Mouse (Mus musculus) liver, embryonic 12.5 days (tissue): ENCODE data around the gene Prf1. TPM values are rescaled to one million over a fixed set of nuclear protein-coding genes. Genes with fewer than 3 reads are reported as not detected.

Source experiments
- ATAC-seq: fragments of 200-750 bp; cut with Nextera tagmentation; 2 replicates; pipeline ENCODE4 v1.8.0; 2017; ENCODE audit warnings: moderate number of reproducible peaks, mild to moderate bottlenecking, moderate library complexity
- H3K27ac ChIP-seq: fragments of 300-500 bp; sonication (generic); 2 replicates; pipeline ENCODE4 v1.5.1; 2016; ENCODE audit warnings: mild to moderate bottlenecking
- H3K27me3 ChIP-seq: fragments of 300-500 bp; sonication (generic); replicated peaks from 2 replicates; pipeline ENCODE4 v1.6.1; 2016; ENCODE audit warnings: mild to moderate bottlenecking, moderate library complexity
- H3K36me3 ChIP-seq: fragments of 300-500 bp; sonication (generic); 2 replicates; pipeline ENCODE4 v1.6.1; 2016; ENCODE audit warnings: mild to moderate bottlenecking, moderate library complexity
- H3K4me1 ChIP-seq: fragments of 300-500 bp; sonication (generic); 2 replicates; pipeline ENCODE4 v1.6.1; 2016
- H3K4me2 ChIP-seq: fragments of 300-500 bp; sonication (generic); 2 replicates; pipeline ENCODE4 v1.6.1; 2016; ENCODE audit warnings: mild to moderate bottlenecking, moderate library complexity
- H3K4me3 ChIP-seq: fragments of 300-500 bp; sonication (generic); 2 replicates; pipeline ENCODE4 v1.5.1; 2016; ENCODE audit warnings: mild to moderate bottlenecking, moderate library complexity
- H3K9ac ChIP-seq: fragments of 300-500 bp; sonication (generic); 2 replicates; pipeline ENCODE4 v1.6.1; 2016; ENCODE audit warnings: mild to moderate bottlenecking, moderate library complexity
- H3K9me3 ChIP-seq: fragments of 300-500 bp; sonication (generic); replicated peaks from 2 replicates; pipeline ENCODE4 v1.6.1; 2016; ENCODE audit warnings: mild to moderate bottlenecking, moderate library complexity
- WGBS: fragments of 180-500 bp; shearing (Covaris S2); methylation state at CpG from one replicate; pipeline ENCODE4 v1.1.7; 2016; ENCODE audit not compliant: insufficient replicate concordance; 5-methylcytosine and 5-hydroxymethylcytosine counted together
- polyA plus RNA-seq: library from polyadenylated mRNA; unstranded; fragments of >200 nt; fragmentation: Nextera tagmentation; extraction: Ambion mirVana; gene quantifications from 2 replicates; pipeline ENCODE4 v1.2.1, GENCODE M21; 2016

Gene Prf1
- polyA plus RNA-seq, result not detected in 2 replicates

DNA sequence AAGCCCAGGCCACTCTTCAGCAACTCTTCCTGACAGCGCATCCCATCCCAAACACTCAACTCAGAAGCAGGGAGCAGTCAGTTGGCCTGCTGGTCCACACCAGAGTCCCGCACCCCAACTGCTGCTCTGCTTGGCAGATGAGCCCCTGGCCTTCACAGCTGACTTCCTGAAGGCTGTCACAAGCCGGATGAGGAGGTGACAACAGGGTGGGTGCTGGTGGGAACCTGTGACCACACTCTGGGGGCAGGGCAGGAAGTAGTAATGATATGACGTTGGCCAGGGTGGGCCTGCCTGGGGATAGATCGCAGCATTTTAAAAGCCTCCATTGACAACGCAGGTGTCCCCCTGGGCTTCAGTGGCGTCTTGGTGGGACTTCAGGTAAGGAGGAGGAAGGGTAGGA lies at the start of gene Prf1:
Prf1 (plus strand) TSS at position 357 of the 400 bp plus-strand sequence.
- Histone ChIP-seq H3K27me3 (no peaks in the 10 kb centered on the region), H3K27ac (no peak within 1 kb of the TSS), H3K36me3 (no peaks in the 10 kb centered on the region), H3K4me1 (no peaks in the 10 kb centered on the region), H3K4me3 (no peak within 1 kb of the TSS), H3K9ac (no peak within 1 kb of the TSS), H3K9me3 (no peaks in the 10 kb centered on the region), H3K4me2 (no peak within 1 kb of the TSS)
- ATAC-seq, result no peak
- WGBS, result 30% methylated on average over 7 of the region's 7 CpGs

DNA sequence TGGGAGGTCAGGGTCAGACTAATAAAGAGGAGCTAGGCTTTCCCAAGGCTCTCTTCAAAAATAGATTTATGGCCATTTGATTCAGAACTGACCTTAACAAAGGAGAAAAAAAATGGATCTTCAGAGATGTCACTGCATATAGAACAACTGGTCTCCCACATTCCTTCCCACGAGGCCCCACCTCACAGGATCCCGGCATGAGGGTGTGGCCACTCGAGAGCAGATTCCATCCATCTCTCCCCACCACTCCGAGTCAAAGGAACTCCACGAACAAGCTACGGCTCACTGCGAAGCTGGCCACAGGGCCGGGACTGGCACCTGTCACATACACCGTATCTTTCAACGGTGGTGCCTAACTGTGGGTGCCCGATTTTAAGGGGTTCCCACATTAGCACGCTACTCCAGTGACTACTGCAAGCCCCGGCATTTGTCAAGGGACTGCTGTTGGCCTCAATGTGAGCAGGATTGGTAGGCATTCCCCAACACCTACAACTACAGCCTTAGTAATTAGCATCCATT lies 49.0 kb upstream of the Prf1 start:
- 70% methylated on average over 13 of the region's 13 CpGs for WGBS

DNA sequence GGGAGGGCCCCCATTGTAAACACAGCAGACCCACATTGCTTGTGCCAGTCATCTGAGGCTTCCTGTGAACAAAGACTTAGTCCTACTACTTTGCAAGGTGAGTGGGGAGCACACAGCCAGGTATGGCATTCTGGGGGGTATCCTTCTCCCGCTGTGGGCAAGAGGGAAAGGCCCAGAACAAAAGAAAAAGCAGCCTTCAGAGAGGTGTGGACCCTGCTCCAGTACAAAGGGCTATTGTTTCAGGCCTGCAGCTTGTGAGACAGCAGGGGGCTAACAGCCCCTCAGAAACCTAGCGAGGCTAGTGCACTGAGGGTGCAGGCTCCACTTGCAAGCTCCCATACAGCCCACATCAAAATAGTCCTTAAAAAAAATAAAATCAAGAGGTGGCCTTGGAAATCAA lies 47.7 kb upstream of the Prf1 start:
- Histone ChIP-seq H3K27ac (no peak overlapping the region), H3K36me3 (no peaks in the 10 kb centered on the region), H3K4me3 (no peak overlapping the region), H3K4me2 (no peak overlapping the region), H3K9ac (no peak overlapping the region), H3K4me1 (no peaks in the 10 kb centered on the region), H3K9me3 (no peaks in the 10 kb centered on the region), H3K27me3 (no peaks in the 10 kb centered on the region)
- WGBS, result 56% methylated on average over 2 of the region's 2 CpGs
- ATAC-seq, result no peak

More for the DNA sequence above, 49.0 kb upstream of the Prf1 start:
- Histone ChIP-seq H3K27me3 (no peaks in the 10 kb centered on the region), H3K4me2 (no peak overlapping the region), H3K27ac (no peak overlapping the region), H3K4me3 (no peak overlapping the region), H3K4me1 (no peaks in the 10 kb centered on the region), H3K9ac (no peak overlapping the region), H3K36me3 (no peaks in the 10 kb centered on the region), H3K9me3 (no peaks in the 10 kb centered on the region)
- ATAC-seq, result no peak

DNA sequence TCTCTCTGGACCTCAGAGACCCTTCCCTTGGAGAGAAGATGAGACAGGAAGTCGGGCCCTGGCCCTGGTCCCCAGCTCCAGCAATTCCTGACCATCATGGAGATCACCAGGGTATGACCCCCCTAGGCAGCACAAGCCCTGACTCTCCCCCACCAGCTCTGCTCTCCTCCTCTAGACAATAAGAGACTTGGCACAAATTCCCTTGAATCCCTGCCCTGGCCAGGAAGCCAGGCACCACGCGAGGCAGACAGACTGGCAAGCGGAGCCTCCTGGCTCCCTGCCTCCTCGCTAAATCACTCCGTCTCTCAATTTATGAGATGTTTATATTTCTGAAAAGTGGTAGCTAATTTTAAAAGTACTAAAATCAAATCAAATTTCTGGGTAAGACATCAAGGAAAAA lies 42.9 kb upstream of the Prf1 start:
- no peak overlapping the region for H3K4me2 ChIP-seq
- no peaks in the 10 kb centered on the region for H3K27me3 ChIP-seq
- no peak overlapping the region for H3K9ac ChIP-seq
- no peak overlapping the region for H3K27ac ChIP-seq
- no peak for ATAC-seq
- H3K36me3 ChIP-seq, result no peaks in the 10 kb centered on the region
- no peaks in the 10 kb centered on the region for H3K4me1 ChIP-seq
- no peaks in the 10 kb centered on the region for H3K9me3 ChIP-seq
- WGBS, result 72% methylated on average over 6 of the region's 6 CpGs
- no peak overlapping the region for H3K4me3 ChIP-seq

DNA sequence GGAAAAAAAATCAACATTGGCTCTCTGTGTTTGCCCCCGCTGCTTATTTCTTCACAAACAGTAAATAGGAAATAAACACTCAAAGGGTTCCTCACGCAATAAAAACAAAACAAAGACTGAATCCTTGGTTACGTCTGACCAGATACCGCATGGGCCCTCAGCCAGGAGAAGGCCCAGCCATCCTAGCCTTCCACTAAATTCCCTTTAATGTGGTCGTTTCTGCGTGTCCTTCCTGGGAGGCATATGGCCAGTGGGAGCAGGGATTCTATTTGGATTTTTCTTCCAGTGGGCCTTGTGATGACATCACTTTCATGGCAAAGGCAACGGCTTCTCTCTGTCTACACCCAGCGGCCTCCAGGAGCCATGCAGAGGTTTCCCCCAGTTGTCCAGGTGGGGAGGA lies 42.4 kb upstream of the Prf1 start:
- no peaks in the 10 kb centered on the region for H3K36me3 ChIP-seq
- no peak overlapping the region for H3K4me3 ChIP-seq
- no peak overlapping the region for H3K27ac ChIP-seq
- H3K9me3 ChIP-seq, result no peaks in the 10 kb centered on the region
- no peak for ATAC-seq
- H3K4me2 ChIP-seq, result no peak overlapping the region
- H3K9ac ChIP-seq, result no peak overlapping the region
- WGBS, result 70% methylated on average over 8 of the region's 8 CpGs
- no peaks in the 10 kb centered on the region for H3K27me3 ChIP-seq
- no peaks in the 10 kb centered on the region for H3K4me1 ChIP-seq

DNA sequence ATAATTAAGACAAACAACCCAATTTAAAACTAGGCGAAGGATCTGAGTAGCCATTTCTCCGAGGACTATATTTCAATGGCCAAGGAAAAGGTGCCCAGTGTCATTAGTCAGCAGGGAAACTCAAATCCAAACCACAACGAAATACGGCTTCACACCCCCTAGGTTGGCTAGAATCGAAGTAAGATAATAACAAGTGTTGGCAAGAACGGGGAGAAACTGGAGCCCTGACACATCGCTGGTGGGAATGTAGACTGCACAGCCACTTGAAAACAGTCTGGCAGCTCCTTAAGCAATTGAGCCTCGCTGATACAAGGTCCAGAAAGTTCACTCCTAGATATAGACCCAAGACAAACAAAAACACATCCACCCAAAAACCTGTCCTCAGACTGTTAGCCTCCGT lies 41.0 kb upstream of the Prf1 start:
- Histone ChIP-seq H3K9me3 (no peaks in the 10 kb centered on the region), H3K27ac (no peak overlapping the region), H3K9ac (no peak overlapping the region), H3K4me2 (no peak overlapping the region), H3K27me3 (peaks cover 4% of the 10 kb centered on the region; the same call in 1 of the 2 replicates), H3K4me3 (no peak overlapping the region), H3K36me3 (no peaks in the 10 kb centered on the region), H3K4me1 (no peaks in the 10 kb centered on the region)
- ATAC-seq, result no peak
- 80% methylated on average over 9 of the region's 9 CpGs for WGBS

DNA sequence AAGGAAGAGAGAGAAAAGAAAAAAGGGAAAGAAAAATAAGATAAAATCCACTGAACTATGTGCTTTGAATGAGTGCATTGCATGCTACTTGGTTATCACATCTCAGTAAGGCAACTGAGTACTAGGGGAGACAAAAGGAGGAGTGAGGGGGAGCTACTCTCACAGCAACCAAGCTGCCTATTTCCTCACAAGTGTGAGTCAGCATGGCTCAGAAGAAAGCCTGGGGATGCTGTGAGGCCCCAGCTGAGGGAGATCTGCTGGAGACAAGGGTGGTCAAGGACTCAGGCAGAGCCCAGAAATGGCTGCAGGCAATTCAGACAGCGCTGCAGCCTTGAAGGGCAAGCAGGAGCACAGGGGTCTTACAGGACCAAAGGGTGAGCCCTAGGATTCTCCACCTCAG lies 39.5 kb upstream of the Prf1 start:
- no peaks in the 10 kb centered on the region for H3K9me3 ChIP-seq
- H3K4me3 ChIP-seq, result no peak overlapping the region
- no peaks in the 10 kb centered on the region for H3K4me1 ChIP-seq
- no peaks in the 10 kb centered on the region for H3K36me3 ChIP-seq
- no peak for ATAC-seq
- 53% methylated on average over 1 of the region's 1 CpGs for WGBS
- peaks cover 8% of the 10 kb centered on the region; the same call in 1 of the 2 replicates for H3K27me3 ChIP-seq
- no peak overlapping the region for H3K9ac ChIP-seq
- H3K4me2 ChIP-seq, result no peak overlapping the region
- no peak overlapping the region for H3K27ac ChIP-seq

DNA sequence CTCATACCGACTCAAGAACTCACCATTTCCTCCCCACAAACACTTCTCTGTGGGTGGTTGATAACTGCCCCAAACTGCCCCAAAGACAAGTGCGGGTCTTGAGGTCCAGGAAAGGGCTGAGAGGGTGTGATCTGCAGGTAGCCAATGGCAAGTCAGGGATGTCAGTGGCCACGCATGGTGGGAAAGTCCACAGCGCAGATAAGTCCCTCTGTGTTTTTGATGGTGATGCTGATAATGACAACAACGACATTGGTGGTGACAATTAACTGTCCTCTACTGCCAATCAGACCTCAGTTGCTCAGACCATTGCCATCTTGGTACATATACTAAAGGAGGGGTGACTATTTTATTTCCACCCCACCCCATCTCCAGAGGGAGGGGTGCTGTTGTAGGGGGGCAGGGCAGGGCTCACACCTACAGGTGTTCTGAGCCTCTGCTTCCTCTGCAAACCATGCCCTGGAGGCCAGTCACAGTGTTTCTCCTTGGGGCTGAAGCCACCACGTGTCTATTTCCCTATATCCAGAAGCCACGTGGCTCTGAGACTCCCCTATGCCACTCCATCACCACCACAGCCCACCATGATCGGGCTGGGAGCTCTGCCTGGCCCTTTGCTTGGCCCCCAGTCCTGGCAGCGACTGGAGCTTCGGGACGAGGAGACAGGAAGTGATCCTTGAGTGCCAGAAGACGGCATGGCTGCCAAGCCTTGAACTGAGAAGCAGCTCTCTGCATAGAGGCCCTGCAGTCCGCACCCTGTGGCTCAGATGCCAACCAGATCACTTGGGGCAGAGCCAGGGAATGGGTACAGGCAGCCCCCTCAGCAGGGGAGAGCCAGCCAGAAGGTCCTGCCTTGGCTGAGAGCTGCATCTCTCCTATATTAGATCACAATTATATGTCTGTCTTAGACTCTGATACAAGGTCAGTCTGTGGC lies 36.1 kb upstream of the Prf1 start:
- WGBS, result 29% methylated on average over 13 of the region's 13 CpGs

DNA sequence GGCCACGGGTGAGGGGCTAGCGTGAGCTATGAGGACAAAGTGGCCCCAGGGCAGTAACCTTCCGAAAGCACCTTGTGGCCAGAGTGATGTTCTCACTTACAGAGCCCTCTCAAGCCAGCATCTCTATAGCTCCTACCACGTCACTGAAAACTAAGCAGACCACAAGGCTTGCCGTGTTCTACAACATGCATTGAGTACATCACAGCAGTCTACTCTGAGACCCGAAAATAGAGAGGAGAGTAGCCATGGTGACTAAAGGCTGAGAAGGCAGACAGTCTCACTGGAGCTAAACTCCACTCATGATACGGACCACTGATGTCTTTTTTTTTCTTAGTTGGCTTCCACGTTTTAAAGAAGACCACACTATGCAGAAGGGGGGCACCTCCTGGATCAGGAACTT lies 34.0 kb upstream of the Prf1 start:
- Histone ChIP-seq H3K27me3 (peaks cover 12% of the 10 kb centered on the region; the same call in 1 of the 2 replicates), H3K36me3 (no peaks in the 10 kb centered on the region), H3K27ac (no peak overlapping the region), H3K4me3 (no peak overlapping the region), H3K4me1 (no peaks in the 10 kb centered on the region), H3K9me3 (no peaks in the 10 kb centered on the region), H3K4me2 (no peak overlapping the region), H3K9ac (no peak overlapping the region)
- WGBS, result 63% methylated on average over 8 of the region's 8 CpGs
- no peak for ATAC-seq

More for the DNA sequence above, 36.1 kb upstream of the Prf1 start:
- Histone ChIP-seq H3K9me3 (no peaks in the 10 kb centered on the region), H3K4me2 (no peak overlapping the region), H3K4me3 (no peak overlapping the region), H3K27ac (no peak overlapping the region), H3K36me3 (no peaks in the 10 kb centered on the region), H3K27me3 (peaks cover 12% of the 10 kb centered on the region; the same call in 1 of the 2 replicates), H3K9ac (no peak overlapping the region), H3K4me1 (no peaks in the 10 kb centered on the region)
- no peak for ATAC-seq

DNA sequence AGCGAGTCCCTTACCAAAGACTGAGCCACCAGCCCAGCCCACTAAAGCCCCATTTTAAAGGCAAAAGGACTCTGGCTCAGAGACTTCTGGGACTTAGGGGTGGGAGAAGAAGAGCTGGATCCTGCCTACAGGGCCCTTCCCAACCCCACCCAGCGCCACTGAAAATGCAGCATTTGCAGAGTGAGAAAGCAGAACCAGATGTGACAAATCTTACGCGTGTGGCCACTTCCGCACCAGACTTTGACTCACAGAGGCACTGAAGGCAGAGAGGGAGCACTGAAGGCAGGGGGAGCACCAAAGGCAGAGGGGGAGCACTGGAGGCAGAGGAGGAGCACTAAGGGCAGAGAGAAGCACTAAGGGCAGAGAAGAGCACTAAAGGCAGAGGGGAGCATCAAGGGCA lies 30.3 kb upstream of the Prf1 start:
- H3K9ac ChIP-seq, result no peak overlapping the region
- no peak overlapping the region for H3K4me3 ChIP-seq
- H3K9me3 ChIP-seq, result no peaks in the 10 kb centered on the region
- peaks cover 23% of the 10 kb centered on the region for H3K27me3 ChIP-seq
- no peak for ATAC-seq
- no peaks in the 10 kb centered on the region for H3K4me1 ChIP-seq
- WGBS, result 68% methylated on average over 5 of the region's 5 CpGs
- no peak overlapping the region for H3K27ac ChIP-seq
- no peaks in the 10 kb centered on the region for H3K36me3 ChIP-seq
- H3K4me2 ChIP-seq, result no peak overlapping the region

DNA sequence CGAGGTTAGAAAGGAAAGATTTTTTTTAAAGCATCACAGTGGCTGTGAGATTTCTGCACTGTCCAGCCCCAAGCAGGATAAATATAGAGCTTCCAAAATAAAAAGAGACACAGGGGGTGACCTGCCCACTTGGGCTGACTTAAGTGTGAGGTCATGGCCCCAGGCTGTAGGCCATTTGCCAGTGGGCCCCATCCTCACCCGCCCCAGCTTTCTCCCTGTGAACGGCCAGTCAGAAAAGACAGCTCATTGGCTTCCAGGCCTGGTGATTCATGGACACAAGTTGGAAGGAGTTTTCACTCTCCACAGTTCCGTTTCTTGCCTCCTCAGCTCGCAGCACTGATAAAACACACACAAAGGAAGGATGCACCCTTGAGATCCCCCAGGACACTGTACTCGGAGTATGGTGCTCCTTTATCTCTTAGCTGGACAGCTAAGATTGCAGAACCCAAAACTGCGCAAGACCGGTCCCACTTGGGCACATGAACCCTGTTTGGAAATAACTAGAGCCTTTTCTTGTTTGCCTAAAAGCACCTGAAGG lies 25.5 kb upstream of the Prf1 start:
- WGBS, result 32% methylated on average over 8 of the region's 8 CpGs
- Histone ChIP-seq H3K4me1 (peaks cover 5% of the 10 kb centered on the region; the same call in 1 of the 2 replicates), H3K36me3 (no peaks in the 10 kb centered on the region), H3K27me3 (peaks cover 56% of the 10 kb centered on the region), H3K4me3 (no peak overlapping the region), H3K4me2 (no peak overlapping the region), H3K9me3 (no peaks in the 10 kb centered on the region), H3K27ac (no peak overlapping the region), H3K9ac (no peak overlapping the region)
- ATAC-seq, result no peak

DNA sequence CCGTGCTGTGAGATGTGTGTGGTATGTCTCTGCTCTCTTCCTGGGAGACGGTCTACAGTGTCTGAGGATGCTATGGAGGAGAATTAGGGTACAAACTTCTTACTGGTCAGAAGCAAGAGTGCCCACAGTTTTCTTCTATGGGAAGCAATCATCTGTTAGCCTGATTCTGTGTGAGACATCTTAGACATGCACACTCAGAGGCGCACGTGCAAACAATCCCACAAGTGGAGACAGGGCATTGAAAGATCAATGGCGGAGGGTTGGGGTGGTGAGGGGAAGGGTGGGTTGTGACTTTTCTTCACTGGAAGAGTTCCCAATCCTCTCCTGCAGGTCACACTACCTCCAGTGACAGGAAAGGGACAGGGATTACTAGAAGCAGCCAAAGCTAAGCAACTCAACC lies 25.0 kb upstream of the Prf1 start:
- Histone ChIP-seq H3K9ac (no peak overlapping the region), H3K27me3 (peaks cover 56% of the 10 kb centered on the region), H3K36me3 (no peaks in the 10 kb centered on the region), H3K27ac (no peak overlapping the region), H3K4me2 (peak overlapping the region; percentile 66), H3K4me1 (peaks cover 5% of the 10 kb centered on the region; the same call in 1 of the 2 replicates), H3K9me3 (no peaks in the 10 kb centered on the region), H3K4me3 (peak overlapping the region; percentile 50)
- no peak for ATAC-seq
- WGBS, result 47% methylated on average over 5 of the region's 5 CpGs
